Mouse (Mus musculus): ENCODE data around the gene Slc35g1. TPM values are rescaled to one million over a fixed set of nuclear protein-coding genes. Genes with fewer than 3 reads are reported as not detected.

Gene Slc35g1
- 0.94 and 1.4 TPM in 2 replicates for polyA plus RNA-seq (2015; fragmentation: Nextera tagmentation; extraction: Ambion mirVana)

GRCm38 (mm10) chr19:38395701-38396632 lies at the start of gene Slc35g1:
TSS of gene Slc35g1 (plus strand) at chr19:38395980.

Other genes starting within 250 kb of the Slc35g1 start
- 27.6 and 29.2 TPM in 2 replicates for gene Fra10ac1, start 171.8 kb upstream of the Slc35g1 start, polyA plus RNA-seq (2015; fragmentation: Nextera tagmentation; extraction: Ambion mirVana)
- 25.0 and 26.6 TPM in 2 replicates for gene Lgi1, start 131.4 kb upstream of the Slc35g1 start, polyA plus RNA-seq (2015; fragmentation: Nextera tagmentation; extraction: Ambion mirVana)
- gene Plce1, start 85.1 kb downstream of the Slc35g1 start, polyA plus RNA-seq (2015; fragmentation: Nextera tagmentation; extraction: Ambion mirVana): 4.5 and 4.6 TPM in 2 replicates

All from neural tube, postnatal 0 days (tissue).